Mouse (Mus musculus): Measurements from ENCODE around the gene Zdhhc18. TPM values are rescaled to one million over a fixed set of nuclear protein-coding genes. Genes with fewer than 3 reads are reported as not detected.
A peak's percentile ranks its signal among the peaks of the same experiment; 100 is the strongest.
"Not testable (repeated sequence)": the region's sequence is repeated elsewhere in the genome, so short reads cannot be mapped to it uniquely, and the experiment has no call there.

Gene Zdhhc18
- polyA plus RNA-seq, 1 experiment from 2014 or later, result 7.1 TPM

DNA sequence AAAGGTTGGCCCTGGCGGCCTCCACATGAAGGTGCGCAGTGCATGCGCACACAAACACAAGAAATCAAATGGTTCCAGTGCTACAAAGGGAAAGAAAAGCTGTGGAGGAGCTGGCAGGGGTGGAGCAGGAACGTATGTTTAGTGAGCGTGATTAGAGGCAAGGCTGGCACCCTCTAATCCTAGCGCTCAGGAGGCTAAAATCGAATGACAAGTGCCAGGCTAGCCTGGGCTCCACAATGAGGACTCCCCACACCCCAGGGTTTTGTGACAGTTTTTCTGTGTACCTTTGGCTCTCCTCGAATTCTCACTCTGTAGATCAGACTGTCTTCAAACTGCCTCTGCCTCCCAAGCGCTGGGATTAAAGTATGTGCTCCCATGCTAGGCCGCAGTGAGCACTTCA is 2.8 kb upstream of the Zdhhc18 start:
- WGBS, result 79% methylated on average over 10 of the region's 10 CpGs

DNA sequence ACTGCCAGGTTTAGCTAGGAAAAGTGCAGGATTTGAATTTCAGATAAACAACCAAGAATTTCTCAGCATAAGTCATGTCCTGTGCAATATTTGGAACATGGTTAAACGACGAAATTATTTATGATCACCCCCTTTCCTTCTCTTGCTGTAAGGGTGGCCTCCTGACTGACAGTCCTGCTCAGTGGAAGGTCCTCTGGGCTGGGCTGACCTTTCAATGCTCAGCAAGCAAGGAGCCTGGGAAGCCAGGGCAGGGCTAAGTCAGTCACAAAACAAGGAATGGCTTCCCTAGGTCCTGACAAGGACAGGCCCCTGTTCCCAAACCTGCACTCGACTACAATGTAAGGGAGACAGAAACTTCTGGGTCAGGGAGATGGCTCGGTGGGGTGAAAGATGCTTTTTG is 2.0 kb upstream of the Zdhhc18 start:
- DNase-seq (ENCODE audit: low spot score) (no peak), ATAC-seq (replicated peaks; ENCODE audit: low FRiP score, low read depth) (no peak)
- H3K4me1 ChIP-seq (replicated peaks; ENCODE audit: insufficient read depth, low read length), result peaks cover 4% of the 10 kb centered on the region; the same call in 1 of the 2 replicates
- no peak overlapping the region for H3K9ac ChIP-seq (ENCODE audit: low read depth, low read length)
- H3K4me2 ChIP-seq (ENCODE audit: low read length), result no peak overlapping the region
- H3K9me3 ChIP-seq (replicated peaks; ENCODE audit: low read length), result no peaks in the 10 kb centered on the region
- no peaks in the 10 kb centered on the region for H3K36me3 ChIP-seq (ENCODE audit: insufficient read depth, low read length)
- H3K4me3 ChIP-seq (replicated peaks; ENCODE audit: low read depth, low read length), result no peak overlapping the region
- peak overlapping the region; percentile 50; the same call in 1 of the 2 replicates for H3K27ac ChIP-seq
- WGBS, result 45% methylated on average over 4 of the region's 4 CpGs
- TF ChIP-seq CTCF (IDR thresholded peaks at IDR 0.05; ENCODE audit: low read depth), result no peak
- no peaks in the 10 kb centered on the region for H3K27me3 ChIP-seq (ENCODE audit: insufficient read depth, low read length)

More for the DNA sequence above, 2.8 kb upstream of the Zdhhc18 start:
- Histone ChIP-seq H3K27ac (no peak overlapping the region), H3K4me1 (replicated peaks; ENCODE audit: insufficient read depth, low read length) (peaks cover 4% of the 10 kb centered on the region; the same call in 1 of the 2 replicates), H3K9me3 (replicated peaks; ENCODE audit: low read length) (no peaks in the 10 kb centered on the region), H3K4me2 (ENCODE audit: low read length) (no peak overlapping the region), H3K36me3 (ENCODE audit: insufficient read depth, low read length) (no peaks in the 10 kb centered on the region), H3K27me3 (ENCODE audit: insufficient read depth, low read length) (no peaks in the 10 kb centered on the region), H3K4me3 (replicated peaks; ENCODE audit: low read depth, low read length) (no peak overlapping the region), H3K9ac (ENCODE audit: low read depth, low read length) (no peak overlapping the region)
- TF ChIP-seq CTCF (IDR thresholded peaks at IDR 0.05; ENCODE audit: low read depth), result no peak
- ATAC-seq (replicated peaks; ENCODE audit: low FRiP score, low read depth) (no peak), DNase-seq (ENCODE audit: low spot score) (no peak)

DNA sequence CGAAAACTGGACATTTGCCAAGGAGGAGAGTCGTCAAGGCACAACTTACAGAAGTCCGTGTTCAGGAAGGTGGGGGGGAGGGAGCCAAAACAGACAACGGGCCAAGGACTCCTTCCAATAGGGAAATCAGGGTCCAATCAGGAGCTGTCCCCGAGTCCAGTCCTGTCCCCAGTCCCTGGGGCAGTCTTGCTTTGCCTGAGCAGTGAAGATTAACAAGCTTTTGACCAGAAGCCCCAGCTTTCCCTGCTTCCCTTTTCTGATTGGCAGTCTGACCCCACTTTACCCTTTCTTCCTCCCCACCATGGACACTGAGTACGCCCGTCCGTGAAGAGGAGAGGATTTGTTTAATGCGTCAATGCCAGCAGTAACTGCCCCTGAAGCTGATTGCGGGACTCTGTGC is 1.5 kb upstream of the Zdhhc18 start:
- ATAC-seq (replicated peaks; ENCODE audit: low FRiP score, low read depth) (no peak), DNase-seq (ENCODE audit: low spot score) (no peak)
- H3K4me3 ChIP-seq (replicated peaks; ENCODE audit: low read depth, low read length), result no peak overlapping the region
- H3K36me3 ChIP-seq (ENCODE audit: insufficient read depth, low read length), result no peaks in the 10 kb centered on the region
- 31% methylated on average over 10 of the region's 10 CpGs for WGBS
- TF ChIP-seq CTCF (IDR thresholded peaks at IDR 0.05; ENCODE audit: low read depth), result no peak
- H3K4me2 ChIP-seq (ENCODE audit: low read length), result no peak overlapping the region
- H3K9me3 ChIP-seq (replicated peaks; ENCODE audit: low read length), result no peaks in the 10 kb centered on the region
- H3K27me3 ChIP-seq (ENCODE audit: insufficient read depth, low read length), result no peaks in the 10 kb centered on the region
- H3K27ac ChIP-seq, result peak overlapping the region; percentile 50; the same call in 1 of the 2 replicates
- H3K4me1 ChIP-seq (replicated peaks; ENCODE audit: insufficient read depth, low read length), result peaks cover 4% of the 10 kb centered on the region; the same call in 1 of the 2 replicates
- no peak overlapping the region for H3K9ac ChIP-seq (ENCODE audit: low read depth, low read length)

DNA sequence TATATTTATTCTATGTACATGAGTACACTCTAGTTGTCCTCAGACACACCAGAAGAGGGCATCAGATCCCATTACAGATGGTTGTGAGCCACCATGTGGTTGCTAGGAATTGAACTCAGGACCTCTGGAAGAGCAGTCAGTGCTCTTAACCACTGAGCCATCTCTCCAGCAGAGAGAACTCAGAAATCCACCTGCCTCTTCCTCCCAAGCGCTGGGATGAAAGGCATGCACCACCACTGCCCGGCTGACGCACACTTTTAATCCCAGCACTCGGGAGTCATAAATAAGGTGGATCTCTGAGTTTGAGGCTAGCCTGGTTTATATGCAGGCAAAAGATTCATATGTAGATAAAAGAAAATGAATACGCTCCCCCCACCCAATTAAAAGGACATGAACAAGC is 490 bp downstream of the Zdhhc18 start:
- DNase-seq (ENCODE audit: low spot score); H3K9ac ChIP-seq (ENCODE audit: low read depth, low read length); H3K4me3 ChIP-seq (replicated peaks; ENCODE audit: low read depth, low read length); ATAC-seq (replicated peaks; ENCODE audit: low FRiP score, low read depth); H3K36me3 ChIP-seq (ENCODE audit: insufficient read depth, low read length); H3K4me1 ChIP-seq (replicated peaks; ENCODE audit: insufficient read depth, low read length); H3K27me3 ChIP-seq (ENCODE audit: insufficient read depth, low read length); H3K9me3 ChIP-seq (replicated peaks; ENCODE audit: low read length): not testable (repeated sequence)
- peak overlapping the region; percentile 64; the same call in 1 of the 2 replicates for H3K27ac ChIP-seq
- H3K4me2 ChIP-seq (ENCODE audit: low read length), result peak overlapping the region; percentile 46
- 79% methylated on average over 5 of the region's 5 CpGs for WGBS

DNA sequence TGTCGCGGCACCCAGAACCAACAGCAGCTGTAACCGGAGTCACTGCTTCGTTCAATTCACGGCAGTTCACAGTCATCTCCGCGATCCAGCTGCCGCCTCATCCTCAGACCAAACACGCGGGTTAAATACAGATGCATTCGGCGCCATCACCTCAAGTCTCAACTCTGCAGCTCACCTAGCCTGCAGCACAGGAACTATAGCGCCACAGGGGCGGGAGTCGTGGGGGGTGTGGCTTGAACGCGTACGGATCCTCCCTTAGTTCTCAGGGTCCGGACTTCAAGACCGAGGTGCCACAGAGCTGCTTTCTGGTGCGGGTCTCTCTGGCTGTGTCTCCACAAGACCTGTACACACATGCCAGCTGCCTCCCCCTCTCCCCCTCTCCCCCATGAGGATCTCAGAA is 4.3 kb downstream of the Zdhhc18 start:
- no peak for TF ChIP-seq CTCF (IDR thresholded peaks at IDR 0.05; ENCODE audit: low read depth)
- no peak overlapping the region for H3K4me3 ChIP-seq (replicated peaks; ENCODE audit: low read depth, low read length)
- no peak overlapping the region for H3K4me2 ChIP-seq (ENCODE audit: low read length)
- ATAC-seq (replicated peaks; ENCODE audit: low FRiP score, low read depth) (no peak), DNase-seq (ENCODE audit: low spot score) (no peak)
- no peaks in the 10 kb centered on the region for H3K27me3 ChIP-seq (ENCODE audit: insufficient read depth, low read length)
- H3K9me3 ChIP-seq (replicated peaks; ENCODE audit: low read length), result peaks cover 5% of the 10 kb centered on the region; the same call in 1 of the 2 replicates
- no peak overlapping the region for H3K27ac ChIP-seq
- H3K36me3 ChIP-seq (ENCODE audit: insufficient read depth, low read length), result no peaks in the 10 kb centered on the region
- H3K4me1 ChIP-seq (replicated peaks; ENCODE audit: insufficient read depth, low read length), result no peaks in the 10 kb centered on the region
- no peak overlapping the region for H3K9ac ChIP-seq (ENCODE audit: low read depth, low read length)
- 48% methylated on average over 21 of the region's 21 CpGs for WGBS

DNA sequence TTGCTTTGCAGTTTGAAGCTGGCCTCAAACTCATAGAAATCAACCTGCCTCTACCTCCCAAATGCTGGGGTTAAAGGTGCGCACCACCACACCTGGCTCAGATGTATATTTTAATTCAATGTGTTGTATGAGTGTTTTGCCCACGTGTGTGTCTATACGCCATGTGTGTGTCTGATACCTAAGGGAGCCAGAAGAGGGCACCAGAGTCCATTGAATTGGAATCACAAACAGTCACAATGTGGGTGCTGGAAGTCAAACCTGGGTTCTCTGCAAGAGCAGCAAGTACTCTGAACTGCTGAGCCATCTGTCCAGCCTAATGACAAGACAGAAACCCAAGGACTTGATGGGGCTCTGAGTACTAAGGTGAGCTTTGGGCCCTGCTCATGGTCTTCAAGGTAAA is 4.8 kb downstream of the Zdhhc18 start:
- no peaks in the 10 kb centered on the region for H3K36me3 ChIP-seq (ENCODE audit: insufficient read depth, low read length)
- WGBS, result 92% methylated on average over 3 of the region's 3 CpGs
- no peak overlapping the region for H3K4me2 ChIP-seq (ENCODE audit: low read length)

DNA sequence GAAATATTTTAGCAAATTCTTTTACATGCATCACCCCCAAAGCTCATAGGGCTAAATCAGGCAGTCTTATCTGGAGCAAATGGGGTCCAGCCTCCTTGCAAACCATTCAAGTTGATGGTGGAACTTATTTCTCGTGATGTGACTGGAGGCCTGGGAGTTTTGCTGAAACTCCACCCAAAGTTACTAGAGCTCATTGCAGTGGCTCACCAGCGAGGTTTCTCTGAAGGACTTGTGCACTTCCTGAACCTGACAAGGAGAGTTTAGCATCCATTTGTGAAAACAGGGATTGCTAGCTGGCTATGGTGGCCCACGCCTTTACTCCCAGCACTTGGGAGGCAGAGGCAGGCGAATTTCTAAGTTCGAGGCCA is 15.9 kb downstream of the Zdhhc18 start:
- Histone ChIP-seq H3K4me2 (ENCODE audit: low read length) (peak overlapping the region; percentile 93; the same call in 1 of the 2 replicates), H3K27ac (0 out of 2 replicates have a peak overlapping the region, but pooled peaks have one; percentile 81), H3K4me1 (replicated peaks; ENCODE audit: insufficient read depth, low read length) (peaks cover 6% of the 10 kb centered on the region; the same call in 1 of the 2 replicates), H3K9ac (ENCODE audit: low read depth, low read length) (0 out of 2 replicates have a peak overlapping the region, but pooled peaks have one; percentile 94), H3K4me3 (replicated peaks; ENCODE audit: low read depth, low read length) (no peak overlapping the region), H3K36me3 (ENCODE audit: insufficient read depth, low read length) (no peaks in the 10 kb centered on the region), H3K9me3 (replicated peaks; ENCODE audit: low read length) (no peaks in the 10 kb centered on the region), H3K27me3 (ENCODE audit: insufficient read depth, low read length) (no peaks in the 10 kb centered on the region)
- no peak for TF ChIP-seq CTCF (IDR thresholded peaks at IDR 0.05; ENCODE audit: low read depth)
- WGBS, result 76% methylated on average over 5 of the region's 5 CpGs
- ATAC-seq (replicated peaks; ENCODE audit: low FRiP score, low read depth) (no peak), DNase-seq (ENCODE audit: low spot score) (no peak)

More for the DNA sequence above, 4.8 kb downstream of the Zdhhc18 start:
- H3K9ac ChIP-seq (ENCODE audit: low read depth, low read length), result no peak overlapping the region
- no peaks in the 10 kb centered on the region for H3K27me3 ChIP-seq (ENCODE audit: insufficient read depth, low read length)
- peak; percentile 46 for TF ChIP-seq CTCF (IDR thresholded peaks at IDR 0.05; ENCODE audit: low read depth)
- no peak overlapping the region for H3K27ac ChIP-seq
- ATAC-seq (replicated peaks; ENCODE audit: low FRiP score, low read depth), result no peak
- no peak overlapping the region for H3K4me3 ChIP-seq (replicated peaks; ENCODE audit: low read depth, low read length)
- no peak for DNase-seq (ENCODE audit: low spot score)
- H3K9me3 ChIP-seq (replicated peaks; ENCODE audit: low read length), result peaks cover 5% of the 10 kb centered on the region; the same call in 1 of the 2 replicates
- no peaks in the 10 kb centered on the region for H3K4me1 ChIP-seq (replicated peaks; ENCODE audit: insufficient read depth, low read length)
